Mouse (Mus musculus): ENCODE data around the gene Ceacam19.
"Not testable (repeated sequence)": the region's sequence is repeated elsewhere in the genome, so short reads cannot be mapped to it uniquely, and the experiment has no call there.

Gene Ceacam19

DNA sequence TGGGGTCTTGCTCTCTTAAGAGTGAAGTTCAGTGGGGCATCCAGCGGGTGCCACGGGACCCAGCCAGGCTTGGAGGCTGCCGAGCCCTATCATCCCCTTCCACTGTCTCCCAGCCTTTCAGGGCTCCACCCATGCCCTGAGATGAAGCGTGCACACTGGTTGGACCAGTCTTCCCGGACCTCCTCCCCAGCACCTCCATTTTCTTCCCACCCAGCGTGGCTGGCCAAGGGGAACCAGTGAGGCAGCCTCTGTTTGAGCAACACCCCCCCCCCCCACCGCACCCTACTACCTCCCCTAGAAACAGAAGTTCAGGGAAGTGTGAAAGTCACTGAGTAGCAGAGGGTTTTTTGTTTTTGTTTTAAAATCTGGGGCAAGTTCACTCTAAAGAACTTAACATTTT is at the start of gene Ceacam19:
Gene Ceacam19, minus strand, starts transcription at position 117 of the 400 bp plus-strand sequence.
- Histone ChIP-seq H3K27me3 (ENCODE audit: control insufficient read depth, insufficient read depth, low read length, poor library complexity, severe bottlenecking) (no peaks in the 10 kb centered on the region), H3K36me3 (ENCODE audit: control insufficient read depth, insufficient read depth, low read length, poor library complexity, severe bottlenecking) (no peaks in the 10 kb centered on the region)

GRCm38 (mm10) chr7:19937229-19937821 is 49.6 kb upstream of the Ceacam19 start:
- H3K36me3 ChIP-seq (ENCODE audit: control insufficient read depth, insufficient read depth, low read length, poor library complexity, severe bottlenecking) = no peaks in the 10 kb centered on the region
- no peak for DNase-seq (ENCODE audit: low read depth, low spot score)
- H3K27me3 ChIP-seq (ENCODE audit: control insufficient read depth, insufficient read depth, low read length, poor library complexity, severe bottlenecking) = no peaks in the 10 kb centered on the region

More for the DNA sequence above, at the start of gene Ceacam19:
- no peak for DNase-seq (ENCODE audit: low read depth, low spot score)

DNA sequence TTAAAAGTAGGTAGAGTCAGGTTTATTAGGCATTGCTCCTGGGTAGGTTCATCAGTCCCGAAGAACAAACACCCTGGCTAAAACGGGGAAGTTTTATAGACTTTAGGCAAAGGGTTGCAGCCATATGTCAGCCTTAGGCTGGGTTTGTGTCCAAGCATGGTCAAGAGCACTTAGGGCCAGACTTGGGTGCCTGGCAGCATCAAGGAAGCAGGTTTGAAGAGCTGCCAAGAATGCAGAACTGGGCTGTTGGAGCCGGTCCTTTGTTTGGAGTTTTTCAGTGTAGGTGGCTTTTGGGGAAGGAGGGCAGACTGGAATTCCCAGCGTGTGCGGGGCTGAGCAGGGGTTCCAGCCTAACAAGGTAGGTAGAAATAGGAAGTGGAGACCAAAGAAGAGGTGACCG is 48.2 kb upstream of the Ceacam19 start:
- no peak for DNase-seq (ENCODE audit: low read depth, low spot score)
- Histone ChIP-seq H3K27me3 (ENCODE audit: control insufficient read depth, insufficient read depth, low read length, poor library complexity, severe bottlenecking) (no peaks in the 10 kb centered on the region), H3K36me3 (ENCODE audit: control insufficient read depth, insufficient read depth, low read length, poor library complexity, severe bottlenecking) (no peaks in the 10 kb centered on the region)

GRCm38 (mm10) chr7:19935171-19935751 is 47.5 kb upstream of the Ceacam19 start:
- DNase-seq (ENCODE audit: low read depth, low spot score) = peak; percentile 77
- H3K27me3 ChIP-seq (ENCODE audit: control insufficient read depth, insufficient read depth, low read length, poor library complexity, severe bottlenecking) = no peaks in the 10 kb centered on the region
- H3K36me3 ChIP-seq (ENCODE audit: control insufficient read depth, insufficient read depth, low read length, poor library complexity, severe bottlenecking) = no peaks in the 10 kb centered on the region

DNA sequence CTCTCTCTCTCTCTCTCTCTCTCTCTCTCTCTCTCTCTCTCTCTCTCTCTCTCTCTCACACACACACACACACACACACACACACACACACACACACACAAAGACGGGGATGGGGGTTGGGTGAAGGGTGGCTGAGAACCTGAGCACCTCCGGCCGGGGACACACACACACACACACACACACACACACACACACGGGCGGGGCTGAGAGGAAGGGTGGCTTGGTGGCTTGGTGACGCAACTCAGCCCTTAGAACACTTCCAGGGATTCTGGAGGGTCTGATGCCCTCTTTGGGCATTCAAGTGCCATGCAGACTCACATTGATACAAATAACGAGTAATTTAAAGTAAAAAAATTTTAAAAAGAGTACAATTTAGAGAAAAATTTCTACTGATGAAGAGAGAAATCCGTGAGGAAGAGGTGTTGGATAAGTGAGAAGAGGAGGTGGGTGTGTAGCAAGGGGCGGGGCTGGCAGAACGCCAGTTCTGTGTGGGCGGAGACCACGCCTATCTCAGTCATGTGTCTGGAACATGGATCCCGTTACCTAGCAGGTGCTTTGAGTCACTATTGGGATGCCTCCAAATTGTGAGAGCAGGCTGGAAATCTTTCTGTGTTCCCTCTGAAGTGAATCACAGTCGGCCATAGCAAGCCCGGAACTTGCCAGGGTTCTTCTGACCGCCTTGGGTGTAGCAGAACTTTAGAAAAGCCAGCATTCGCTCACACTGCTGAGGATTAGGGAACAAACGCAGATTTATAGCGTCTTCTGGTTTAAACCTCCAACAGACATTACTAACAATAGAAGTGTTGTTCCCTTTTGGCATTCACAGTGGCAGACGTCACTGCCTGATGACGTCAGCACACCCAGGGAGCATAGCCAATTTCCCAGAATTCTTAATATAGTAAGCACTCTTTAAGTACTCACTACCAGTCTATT is 45.4 kb upstream of the Ceacam19 start:
- H3K36me3 ChIP-seq (ENCODE audit: control insufficient read depth, insufficient read depth, low read length, poor library complexity, severe bottlenecking) = no peaks in the 10 kb centered on the region
- DNase-seq (ENCODE audit: low read depth, low spot score) = peak; percentile 85
- no peaks in the 10 kb centered on the region for H3K27me3 ChIP-seq (ENCODE audit: control insufficient read depth, insufficient read depth, low read length, poor library complexity, severe bottlenecking)

- no peaks in the 10 kb centered on the region for H3K36me3 ChIP-seq (ENCODE audit: control insufficient read depth, insufficient read depth, low read length, poor library complexity, severe bottlenecking)
- DNase-seq (ENCODE audit: low read depth, low spot score) = peak; percentile 53
- no peaks in the 10 kb centered on the region for H3K27me3 ChIP-seq (ENCODE audit: control insufficient read depth, insufficient read depth, low read length, poor library complexity, severe bottlenecking)
Measured at GRCm38 (mm10) chr7:19932133-19932876, 44.5 kb upstream of the Ceacam19 start.

DNA sequence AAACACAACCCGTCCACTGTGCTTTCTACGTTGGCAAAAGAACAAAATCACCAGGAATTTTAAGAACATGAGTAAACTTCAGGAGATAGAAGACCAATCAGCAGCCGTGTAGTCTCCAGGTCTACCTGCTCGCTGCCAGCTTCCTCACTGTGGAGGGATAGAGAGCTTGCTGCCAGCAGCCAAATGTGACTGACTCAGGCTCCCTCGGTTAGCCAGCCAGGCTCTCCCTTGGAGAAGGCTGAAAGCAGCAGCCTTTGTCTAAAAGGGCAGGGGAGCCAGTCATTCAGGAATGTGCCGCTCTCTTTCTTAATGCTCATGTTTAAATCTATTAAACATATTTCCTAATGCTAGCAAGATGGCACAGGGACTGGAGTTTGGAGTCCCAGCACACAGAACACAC is 42.7 kb upstream of the Ceacam19 start:
- not testable (repeated sequence) for H3K27me3 ChIP-seq (ENCODE audit: control insufficient read depth, insufficient read depth, low read length, poor library complexity, severe bottlenecking); DNase-seq (ENCODE audit: low read depth, low spot score)

GRCm38 (mm10) chr7:19928486-19928885 is 40.7 kb upstream of the Ceacam19 start:
- Histone ChIP-seq H3K27me3 (ENCODE audit: control insufficient read depth, insufficient read depth, low read length, poor library complexity, severe bottlenecking) (no peaks in the 10 kb centered on the region), H3K36me3 (ENCODE audit: control insufficient read depth, insufficient read depth, low read length, poor library complexity, severe bottlenecking) (no peaks in the 10 kb centered on the region)
- DNase-seq (ENCODE audit: low read depth, low spot score) = no peak

More for the DNA sequence above, 42.7 kb upstream of the Ceacam19 start:
- H3K36me3 ChIP-seq (ENCODE audit: control insufficient read depth, insufficient read depth, low read length, poor library complexity, severe bottlenecking) = not testable (repeated sequence)

DNA sequence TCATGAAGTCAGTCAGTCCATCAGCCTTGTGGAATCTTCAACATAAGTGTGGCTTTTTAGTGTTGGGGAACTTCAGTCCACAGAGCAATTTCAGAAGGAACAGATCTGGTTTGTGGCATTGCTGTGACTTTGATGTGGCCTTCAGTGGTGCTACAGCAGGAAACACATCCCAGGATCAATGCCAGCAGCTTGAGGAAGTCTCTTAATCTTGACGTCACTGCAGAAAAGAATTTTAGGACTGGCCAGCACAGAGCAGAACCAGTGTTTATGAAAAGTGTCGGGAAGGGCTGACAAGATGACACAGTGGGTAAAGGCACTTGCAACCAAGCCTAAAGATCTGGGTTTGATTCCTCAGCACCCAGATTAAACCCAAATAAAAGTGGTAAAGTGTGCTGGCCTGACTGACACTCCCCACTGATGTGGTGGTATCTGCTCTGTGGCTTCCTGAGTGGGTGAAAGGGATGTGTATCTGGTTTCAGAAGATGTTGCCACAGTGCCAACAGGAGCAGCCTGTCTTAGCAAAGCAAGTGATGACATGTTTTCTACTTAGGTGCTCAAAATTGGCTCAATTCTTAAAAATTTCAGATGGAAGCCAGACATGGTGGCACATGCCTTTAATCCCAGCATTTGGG is 39.2 kb upstream of the Ceacam19 start:
- H3K27me3 ChIP-seq (ENCODE audit: control insufficient read depth, insufficient read depth, low read length, poor library complexity, severe bottlenecking) = no peaks in the 10 kb centered on the region
- no peak for DNase-seq (ENCODE audit: low read depth, low spot score)
- no peaks in the 10 kb centered on the region for H3K36me3 ChIP-seq (ENCODE audit: control insufficient read depth, insufficient read depth, low read length, poor library complexity, severe bottlenecking)

GRCm38 (mm10) chr7:19925376-19925775 is 37.6 kb upstream of the Ceacam19 start:
- no peak for DNase-seq (ENCODE audit: low read depth, low spot score)
- Histone ChIP-seq H3K27me3 (ENCODE audit: control insufficient read depth, insufficient read depth, low read length, poor library complexity, severe bottlenecking) (no peaks in the 10 kb centered on the region), H3K36me3 (ENCODE audit: control insufficient read depth, insufficient read depth, low read length, poor library complexity, severe bottlenecking) (no peaks in the 10 kb centered on the region)

GRCm38 (mm10) chr7:19923797-19924196 is 36.0 kb upstream of the Ceacam19 start:
- peak; percentile 66 for DNase-seq (ENCODE audit: low read depth, low spot score)
- Histone ChIP-seq H3K27me3 (ENCODE audit: control insufficient read depth, insufficient read depth, low read length, poor library complexity, severe bottlenecking) (no peaks in the 10 kb centered on the region), H3K36me3 (ENCODE audit: control insufficient read depth, insufficient read depth, low read length, poor library complexity, severe bottlenecking) (no peaks in the 10 kb centered on the region)

- Histone ChIP-seq H3K36me3 (ENCODE audit: control insufficient read depth, insufficient read depth, low read length, poor library complexity, severe bottlenecking) (no peaks in the 10 kb centered on the region), H3K27me3 (ENCODE audit: control insufficient read depth, insufficient read depth, low read length, poor library complexity, severe bottlenecking) (no peaks in the 10 kb centered on the region)
- peak; percentile 53 for DNase-seq (ENCODE audit: low read depth, low spot score)
Measured at GRCm38 (mm10) chr7:19923354-19923753, 35.6 kb upstream of the Ceacam19 start.

- Histone ChIP-seq H3K27me3 (ENCODE audit: control insufficient read depth, insufficient read depth, low read length, poor library complexity, severe bottlenecking) (no peaks in the 10 kb centered on the region), H3K36me3 (ENCODE audit: control insufficient read depth, insufficient read depth, low read length, poor library complexity, severe bottlenecking) (no peaks in the 10 kb centered on the region)
- peak; percentile 70 for DNase-seq (ENCODE audit: low read depth, low spot score)
Measured at GRCm38 (mm10) chr7:19920506-19921261, 32.9 kb upstream of the Ceacam19 start, which contains the start of gene Pvr. Gene Pvr (minus strand): TSS chr7:19921160.

DNA sequence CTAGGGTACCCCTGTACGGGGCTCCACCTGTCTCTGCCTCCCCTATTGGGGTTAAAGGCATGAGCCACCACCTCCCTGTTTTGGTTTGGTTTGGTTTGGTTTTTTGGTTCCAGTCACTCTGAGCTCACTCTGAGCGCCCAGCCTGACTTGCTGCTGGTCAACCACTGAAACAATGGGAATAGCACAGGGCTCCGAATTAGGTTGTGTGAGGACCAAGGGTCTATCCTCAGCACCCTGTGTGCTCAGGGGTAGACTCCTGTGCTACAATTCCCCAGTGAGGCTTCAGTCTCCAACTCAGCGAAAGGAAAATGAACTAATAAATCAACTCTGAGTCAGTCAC is 32.4 kb upstream of the Ceacam19 start:
- H3K36me3 ChIP-seq (ENCODE audit: control insufficient read depth, insufficient read depth, low read length, poor library complexity, severe bottlenecking) = no peaks in the 10 kb centered on the region
- DNase-seq (ENCODE audit: low read depth, low spot score) = no peak
- H3K27me3 ChIP-seq (ENCODE audit: control insufficient read depth, insufficient read depth, low read length, poor library complexity, severe bottlenecking) = no peaks in the 10 kb centered on the region
